Mouse (Mus musculus) fibroblast of lung, adult 2 months (primary cell): ENCODE data around the gene Krt19.

ENCODE experiments used
- DNase-seq: peaks from one replicate; pipeline ENCODE4 v3.0.0-alpha.2; 2011; ENCODE audit warnings: low read depth

The Krt19 gene

GRCm38 (mm10) chr11:100148615-100149330, at the start of gene Krt19:
TSS of gene Krt19 (minus strand) at chr11:100148665.
- DNase-seq: no peak

GRCm38 (mm10) chr11:100192992-100193391, 44.5 kb upstream of the Krt19 start, which contains the start of gene Krt9:
TSS of gene Krt9 (minus strand) at chr11:100193246.
- no peak for DNase-seq

- no peak for DNase-seq
Observed at GRCm38 (mm10) chr11:100191820-100192219, 43.4 kb upstream of the Krt19 start.

GRCm38 (mm10) chr11:100186736-100187135, 38.3 kb upstream of the Krt19 start:
- no peak for DNase-seq

GRCm38 (mm10) chr11:100181725-100182124, 33.3 kb upstream of the Krt19 start:
- no peak for DNase-seq

- DNase-seq: no peak
Observed at GRCm38 (mm10) chr11:100179260-100179659, 30.8 kb upstream of the Krt19 start.

- DNase-seq: no peak
Observed at GRCm38 (mm10) chr11:100178307-100178706, 29.8 kb upstream of the Krt19 start.

- no peak for DNase-seq
Observed at GRCm38 (mm10) chr11:100176791-100177190, 28.3 kb upstream of the Krt19 start.

- no peak for DNase-seq
Observed at GRCm38 (mm10) chr11:100168765-100169762, 20.6 kb upstream of the Krt19 start.

GRCm38 (mm10) chr11:100168071-100168470, 19.6 kb upstream of the Krt19 start:
- DNase-seq: no peak

- no peak for DNase-seq
Observed at GRCm38 (mm10) chr11:100164392-100164791, 15.9 kb upstream of the Krt19 start.

GRCm38 (mm10) chr11:100157908-100158477, 9.5 kb upstream of the Krt19 start:
- no peak for DNase-seq

GRCm38 (mm10) chr11:100157331-100157730, 8.9 kb upstream of the Krt19 start:
- no peak for DNase-seq

GRCm38 (mm10) chr11:100155497-100156255, 7.2 kb upstream of the Krt19 start:
- no peak for DNase-seq

- no peak for DNase-seq
Observed at GRCm38 (mm10) chr11:100147566-100148353, 705 bp downstream of the Krt19 start.

GRCm38 (mm10) chr11:100145858-100146560, 2.5 kb downstream of the Krt19 start:
- no peak for DNase-seq

- DNase-seq: no peak
Observed at GRCm38 (mm10) chr11:100145104-100145503, 3.4 kb downstream of the Krt19 start.

GRCm38 (mm10) chr11:100140966-100141365, 7.5 kb downstream of the Krt19 start:
- no peak for DNase-seq

GRCm38 (mm10) chr11:100139391-100139790, 9.1 kb downstream of the Krt19 start:
- no peak for DNase-seq

- DNase-seq: no peak
Observed at GRCm38 (mm10) chr11:100138809-100139208, 9.7 kb downstream of the Krt19 start.
